Mouse (Mus musculus): ENCODE measurements around the gene S100a1.

DNA sequence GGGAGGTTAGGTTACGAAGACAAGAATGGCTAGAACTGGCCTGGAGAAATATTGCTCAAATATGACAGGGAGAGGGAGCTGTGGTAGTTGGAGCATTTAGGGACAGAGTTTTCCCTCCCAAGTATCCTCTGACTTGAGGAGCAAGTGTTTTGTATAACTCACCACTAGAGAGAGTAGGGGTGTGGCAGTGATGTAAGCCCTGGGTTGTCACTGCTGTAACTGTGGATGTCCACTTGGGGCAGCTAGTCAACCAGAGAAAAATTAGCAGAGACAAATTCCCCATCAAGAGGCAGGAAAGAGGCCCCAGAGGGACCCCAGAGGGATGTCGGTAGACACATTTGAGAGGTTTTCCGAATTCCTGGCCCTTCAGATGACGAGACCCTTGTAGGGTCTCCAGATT is 11.2 kb upstream of the S100a1 start:
- TF ChIP-seq MAX (IDR thresholded peaks at IDR 0.05; ENCODE audit: low read depth) (no peak), E2F4 (IDR thresholded peaks at IDR 0.05; ENCODE audit: insufficient read depth) (no peak), POLR2AphosphoS2 (IDR thresholded peaks at IDR 0.05; ENCODE audit: insufficient read length, low read depth) (peak; percentile 40), TCF12 (IDR thresholded peaks at IDR 0.05; ENCODE audit: insufficient read depth, poor library complexity, severe bottlenecking) (no peak)
